Mouse (Mus musculus) embryonic stem cell, embryonic (primary cell): ENCODE results near the gene Gatad2b.

Experiments used
- CTCF ChIA-PET, 4 experiments: fragments of 300-600 bp in 2 of 4; fragments of 350-600 bp in 2 of 4; sonication (Branson Sonifier 250); formaldehyde crosslinking; loops; one replicate each; lab custom pipeline; 2022; ENCODE audit warnings: inconsistent platforms in 2 of 4; lab: Charles Lee
- POLR2A ChIA-PET, 4 experiments: fragments of 300-600 bp in 2 of 4; fragments of 350-600 bp in 2 of 4; sonication (Branson Sonifier 250); formaldehyde crosslinking; loops; one replicate each; lab custom pipeline; 2022; ENCODE audit warnings: antibody characterized with exemption in 4 of 4, inconsistent platforms in 1 of 4; lab: Charles Lee

Gatad2b gene

DNA sequence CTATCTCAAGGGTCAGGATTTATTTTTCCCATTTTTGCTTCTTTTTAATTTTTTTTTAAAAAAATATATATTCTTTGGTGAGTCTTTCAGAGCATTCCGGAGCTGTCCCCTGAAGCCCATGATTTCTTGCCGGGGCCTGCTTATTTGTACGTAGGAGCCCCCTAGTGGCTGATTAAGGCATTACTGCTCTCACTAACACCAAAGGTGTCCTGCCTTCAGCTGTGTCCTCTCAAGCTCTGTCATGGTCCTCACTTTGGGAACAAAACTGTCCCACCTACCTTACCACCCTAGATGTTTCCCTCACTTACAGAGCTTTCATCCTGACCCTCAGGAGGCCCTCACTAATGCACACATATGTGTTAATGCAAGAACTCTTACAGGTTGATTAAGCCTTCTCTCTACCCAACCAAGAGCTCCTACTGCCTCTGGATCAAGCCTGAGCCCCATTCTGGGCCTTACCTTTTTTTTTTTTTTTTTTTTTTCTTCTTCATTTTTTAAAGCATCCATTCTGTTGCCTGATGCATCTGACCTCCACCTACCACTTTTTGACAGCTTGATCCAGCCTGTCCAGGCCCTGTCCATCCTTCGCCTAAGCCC, 80.6 kb downstream of the Gatad2b start:
- ChIA-PET POLR2A (interaction anchor here (0.5 to 1.5 kb wide), 45 partner anchors 8 to 445 kb away, joined by 3 to 14 read pairs (median 4); partner anchors contain the start of genes Rab13 (in 3 of the 4), Rps27 (in 3 of the 4), Slc27a3 (in 3 of the 4) and Gatad2b (in 2 of the 4)), CTCF (interaction anchor here (0.5 to 1.5 kb wide), 94 partner anchors 8 to 1224 kb away, joined by 3 to 28 read pairs (median 4); partner anchors contain the start of genes Slc27a3 (in 3 of the 4), Gatad2b (in 2 of the 4), Ints3 (in 1 of the 4) and S100a7a (in 1 of the 4))

GRCm38 (mm10) chr3:90374368-90374767, 81.4 kb downstream of the Gatad2b start:
- CTCF ChIA-PET: interaction anchor here (0.6 to 1.5 kb wide), 7 partner anchors 14 to 260 kb away, joined by 4 to 28 read pairs (median 4); partner anchors contain the start of gene Slc27a3 (in 1 of the 4)
- POLR2A ChIA-PET: interaction anchor here (0.6 to 1.5 kb wide), 15 partner anchors 9 to 218 kb away, joined by 3 to 14 read pairs (median 5); partner anchors contain the start of genes Gatad2b (in 2 of the 4), Slc27a3 (in 2 of the 4) and S100a16 (in 1 of the 4)

DNA sequence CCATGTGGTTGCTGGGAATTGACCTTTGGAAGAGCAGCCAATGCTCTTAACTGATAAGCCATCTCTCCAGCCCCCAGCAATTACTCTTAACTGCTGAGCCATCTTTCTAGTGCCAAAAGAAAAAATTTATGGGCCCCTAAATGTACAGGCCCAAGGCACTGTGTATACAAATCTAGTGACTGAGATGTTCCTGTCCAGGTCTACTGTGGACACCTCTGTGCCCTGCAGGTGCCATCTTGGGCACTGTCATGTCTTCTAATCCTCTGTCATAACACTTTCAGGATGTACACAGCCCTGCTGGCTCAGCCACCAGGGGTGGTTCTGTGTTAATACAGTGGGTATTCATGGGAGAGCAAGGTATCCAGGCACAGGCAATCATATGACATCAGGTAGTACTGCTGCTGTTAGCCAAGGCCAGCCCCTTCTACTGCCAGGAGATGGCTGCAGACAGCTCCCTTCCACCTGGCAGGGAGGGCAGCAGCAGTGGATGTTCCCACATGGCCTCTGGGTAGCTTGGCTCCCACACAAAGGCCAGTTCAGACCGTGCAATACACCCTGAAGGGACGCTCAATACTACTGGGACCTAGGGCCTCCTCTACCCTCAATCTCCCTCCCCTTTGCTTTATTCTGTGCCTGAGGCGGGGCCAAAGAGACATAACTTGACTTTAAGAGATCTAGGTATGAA, 82.7 kb downstream of the Gatad2b start:
- ChIA-PET POLR2A (interaction anchor here in 3 of 4 experiments (0.6 to 4.0 kb wide), 5 partner anchors 9 to 92 kb away, joined by 3 to 29 read pairs (median 5); partner anchors contain the start of gene Slc27a3 (in 1 of the 3)), CTCF (interaction anchor here in 3 of 4 experiments (0.5 to 1.4 kb wide), 4 partner anchors 37 to 334 kb away, joined by 3 to 4 read pairs (median 4); no protein-coding TSS in a partner anchor)

GRCm38 (mm10) chr3:90376247-90376585, 83.2 kb downstream of the Gatad2b start:
- POLR2A ChIA-PET: interaction anchor here in 2 of 4 experiments (0.6 to 4.0 kb wide), 5 partner anchors 8 to 111 kb away, joined by 3 to 29 read pairs (median 5); partner anchors contain the start of genes Dennd4b (in 1 of the 2) and Slc27a3 (in 1 of the 2)

GRCm38 (mm10) chr3:90378496-90378895, 85.5 kb downstream of the Gatad2b start:
- ChIA-PET POLR2A (interaction anchor here in 3 of 4 experiments (0.6 to 4.0 kb wide), 12 partner anchors 11 to 165 kb away, joined by 3 to 29 read pairs (median 4); partner anchors contain the start of genes Slc27a3 (in 2 of the 3), Gatad2b (in 1 of the 3), Ilf2 (in 1 of the 3) and Rab13 (in 1 of the 3)), CTCF (interaction anchor here in 1 of 4 experiments (1.8 kb wide), 1 partner anchor 11 kb away, joined by 5 read pairs; the partner anchor contains the start of gene Slc27a3)

More at GRCm38 (mm10) chr3:90376247-90376585, 83.2 kb downstream of the Gatad2b start:
- CTCF ChIA-PET: interaction anchor here in 3 of 4 experiments (0.5 to 1.4 kb wide), 5 partner anchors 36 to 334 kb away, joined by 3 to 4 read pairs (median 3); no protein-coding TSS in a partner anchor

DNA sequence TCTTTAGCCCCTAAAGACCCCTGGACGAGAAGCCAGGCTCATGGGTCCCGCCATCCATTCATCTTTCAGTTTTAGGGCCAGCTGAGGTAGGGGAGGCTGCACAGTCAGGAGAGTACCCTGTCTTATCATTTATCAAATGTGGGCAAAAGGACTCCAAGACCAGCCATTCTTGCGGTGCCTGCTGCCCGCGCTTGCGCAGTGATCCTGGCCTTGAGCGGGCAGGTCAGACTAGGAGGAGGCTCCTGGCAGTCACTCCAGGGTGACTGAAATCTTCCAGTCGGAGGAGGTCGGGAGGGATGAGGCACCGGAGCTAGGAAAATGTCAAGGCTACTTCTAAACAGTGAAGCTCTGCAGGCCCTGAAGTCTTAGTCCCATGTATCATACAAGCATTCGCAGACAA, 88.7 kb downstream of the Gatad2b start:
- ChIA-PET POLR2A (interaction anchor here (0.5 to 2.2 kb wide), 12 partner anchors 8 to 222 kb away, joined by 3 to 8 read pairs (median 4); partner anchors contain the start of genes Slc27a3 (in 3 of the 4), Gatad2b (in 2 of the 4) and Snapin (in 1 of the 4)), CTCF (interaction anchor here in 1 of 4 experiments (1.1 to 1.2 kb wide), 2 partner anchors 8 to 31 kb away, joined by 3 read pairs; no protein-coding TSS in a partner anchor)

DNA sequence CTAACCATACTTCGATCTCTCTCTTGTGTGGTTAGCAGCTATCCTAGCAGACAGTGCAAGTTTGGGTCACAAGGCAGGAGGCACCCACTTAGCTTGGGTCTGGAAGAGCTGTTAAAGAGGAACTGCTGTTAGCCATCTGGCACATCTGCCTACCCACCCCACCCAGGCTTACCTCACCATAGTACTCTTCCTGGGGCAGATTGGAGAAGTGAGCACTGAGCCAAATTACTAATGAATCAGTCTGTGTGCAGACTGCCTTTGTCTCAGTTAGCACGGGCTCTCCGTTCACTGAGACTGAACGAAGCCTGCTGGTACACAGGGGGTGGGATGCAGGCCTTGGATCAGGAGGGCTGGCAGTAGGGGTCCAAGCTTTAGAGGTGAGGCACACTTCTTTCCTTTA, 90.7 kb downstream of the Gatad2b start:
- POLR2A ChIA-PET: interaction anchor here in 2 of 4 experiments (1.1 to 1.8 kb wide), 3 partner anchors 10 to 22 kb away, joined by 3 to 7 read pairs (median 5); no protein-coding TSS in a partner anchor

DNA sequence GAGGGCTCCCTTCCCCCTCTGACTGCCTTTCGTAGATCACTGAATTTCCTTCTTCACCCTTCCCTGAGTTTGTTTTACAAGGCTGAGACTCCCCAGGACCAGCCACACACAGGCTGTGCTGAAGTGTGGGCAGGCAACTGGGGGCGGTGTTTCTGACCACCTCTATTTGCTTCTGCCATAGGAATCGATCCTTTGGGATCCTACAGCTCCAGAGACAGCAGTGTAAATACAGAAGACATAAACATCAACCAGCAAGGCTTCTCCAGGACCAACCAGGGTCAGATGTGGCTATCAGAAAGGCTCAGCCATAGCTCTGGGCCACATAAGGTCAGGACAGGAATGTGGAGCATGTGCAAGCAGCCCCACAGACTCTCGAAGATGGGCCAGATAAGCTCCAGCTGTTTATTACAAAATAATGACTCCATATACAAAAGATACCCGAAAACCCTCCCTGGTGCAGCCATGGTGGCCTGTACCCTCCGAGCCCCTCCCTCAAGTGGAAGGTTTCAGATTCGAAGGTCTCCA, 91.9 kb downstream of the Gatad2b start:
- CTCF ChIA-PET: interaction anchor here (0.6 to 3.2 kb wide), 5 partner anchors 11 to 72 kb away, joined by 3 to 14 read pairs (median 4); no protein-coding TSS in a partner anchor
- POLR2A ChIA-PET: interaction anchor here in 3 of 4 experiments (0.6 to 1.9 kb wide), 13 partner anchors 9 to 177 kb away, joined by 3 to 10 read pairs (median 3); partner anchors contain the start of gene Ints3 (in 1 of the 3)

More for the DNA sequence above, 90.7 kb downstream of the Gatad2b start:
- CTCF ChIA-PET: interaction anchor here in 3 of 4 experiments (0.6 to 3.2 kb wide), 5 partner anchors 10 to 290 kb away, joined by 3 to 14 read pairs (median 3); no protein-coding TSS in a partner anchor

DNA sequence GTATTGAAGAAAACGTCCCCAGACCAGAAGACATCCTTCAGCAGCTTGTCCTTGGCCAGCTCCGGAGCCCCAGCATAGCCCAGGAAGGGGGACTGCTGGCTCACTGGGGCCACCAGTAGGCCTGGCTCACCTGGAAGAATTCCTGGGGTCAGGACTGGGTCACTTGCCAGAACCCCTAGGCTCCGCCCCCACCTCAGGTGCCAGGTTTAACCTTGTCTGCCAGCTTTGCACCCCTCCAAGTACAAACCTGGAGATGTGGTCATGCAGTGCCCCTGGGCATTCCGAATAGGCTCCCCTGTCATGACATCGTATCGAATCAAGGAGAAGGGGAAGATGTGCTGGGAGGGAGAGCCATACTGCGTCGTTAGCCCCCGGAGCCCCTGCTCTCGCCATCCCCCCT, 93.8 kb downstream of the Gatad2b start:
- POLR2A ChIA-PET: interaction anchor here in 2 of 4 experiments (0.7 to 6.5 kb wide), 11 partner anchors 9 to 121 kb away, joined by 3 to 29 read pairs (median 3); partner anchors contain the start of gene Ilf2 (in 1 of the 2)
- CTCF ChIA-PET: interaction anchor here in 1 of 4 experiments (1.4 kb wide), 1 partner anchor 15 kb away, joined by 3 read pairs; no protein-coding TSS in a partner anchor

DNA sequence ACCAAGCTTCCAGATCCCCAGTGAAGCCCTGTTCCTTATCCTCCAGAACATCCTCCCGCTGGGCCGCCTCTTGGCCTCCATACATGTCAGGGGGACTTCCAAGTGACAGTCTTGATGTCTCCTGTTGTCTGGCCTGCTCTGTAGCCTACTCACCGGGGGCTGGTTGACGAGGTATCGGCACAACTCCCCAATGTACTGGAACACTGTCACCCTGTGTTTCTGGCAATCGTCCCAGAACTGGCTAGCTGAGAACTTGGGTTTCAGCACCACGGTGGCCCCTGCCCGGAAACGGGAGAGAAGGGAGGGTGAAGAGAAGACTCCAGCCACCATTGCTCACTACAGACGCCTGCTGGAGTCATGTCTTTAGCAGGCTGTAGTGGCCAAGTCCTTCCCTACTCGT, 94.5 kb downstream of the Gatad2b start:
- POLR2A ChIA-PET: interaction anchor here in 2 of 4 experiments (0.7 to 6.5 kb wide), 8 partner anchors 10 to 122 kb away, joined by 3 to 29 read pairs (median 4); partner anchors contain the start of gene Ilf2 (in 1 of the 2)
- CTCF ChIA-PET: interaction anchor here in 1 of 4 experiments (1.4 kb wide), 1 partner anchor 16 kb away, joined by 3 read pairs; no protein-coding TSS in a partner anchor

GRCm38 (mm10) chr3:90388192-90388591, 95.2 kb downstream of the Gatad2b start:
- ChIA-PET CTCF (interaction anchor here in 3 of 4 experiments (0.6 to 2.9 kb wide), 11 partner anchors 8 to 402 kb away, joined by 3 to 19 read pairs (median 5); partner anchors contain the start of gene Snapin (in 1 of the 3)), POLR2A (interaction anchor here in 3 of 4 experiments (0.6 to 6.5 kb wide), 23 partner anchors 10 to 241 kb away, joined by 3 to 31 read pairs (median 10); partner anchors contain the start of genes Gatad2b (in 2 of the 3), Rab13 (in 2 of the 3), Rps27 (in 2 of the 3) and Snapin (in 2 of the 3))

GRCm38 (mm10) chr3:90388726-90389510, 95.9 kb downstream of the Gatad2b start:
- ChIA-PET CTCF (interaction anchor here (0.6 to 2.9 kb wide), 19 partner anchors 9 to 403 kb away, joined by 3 to 19 read pairs (median 4); partner anchors contain the start of genes Slc39a1 (in 1 of the 4) and Snapin (in 1 of the 4)), POLR2A (interaction anchor here (0.5 to 6.5 kb wide), 76 partner anchors 7 to 390 kb away, joined by 3 to 31 read pairs (median 5); partner anchors contain the start of genes Ints3 (in 3 of the 4), Snapin (in 3 of the 4), Gatad2b (in 2 of the 4) and Hax1 (in 2 of the 4))

DNA sequence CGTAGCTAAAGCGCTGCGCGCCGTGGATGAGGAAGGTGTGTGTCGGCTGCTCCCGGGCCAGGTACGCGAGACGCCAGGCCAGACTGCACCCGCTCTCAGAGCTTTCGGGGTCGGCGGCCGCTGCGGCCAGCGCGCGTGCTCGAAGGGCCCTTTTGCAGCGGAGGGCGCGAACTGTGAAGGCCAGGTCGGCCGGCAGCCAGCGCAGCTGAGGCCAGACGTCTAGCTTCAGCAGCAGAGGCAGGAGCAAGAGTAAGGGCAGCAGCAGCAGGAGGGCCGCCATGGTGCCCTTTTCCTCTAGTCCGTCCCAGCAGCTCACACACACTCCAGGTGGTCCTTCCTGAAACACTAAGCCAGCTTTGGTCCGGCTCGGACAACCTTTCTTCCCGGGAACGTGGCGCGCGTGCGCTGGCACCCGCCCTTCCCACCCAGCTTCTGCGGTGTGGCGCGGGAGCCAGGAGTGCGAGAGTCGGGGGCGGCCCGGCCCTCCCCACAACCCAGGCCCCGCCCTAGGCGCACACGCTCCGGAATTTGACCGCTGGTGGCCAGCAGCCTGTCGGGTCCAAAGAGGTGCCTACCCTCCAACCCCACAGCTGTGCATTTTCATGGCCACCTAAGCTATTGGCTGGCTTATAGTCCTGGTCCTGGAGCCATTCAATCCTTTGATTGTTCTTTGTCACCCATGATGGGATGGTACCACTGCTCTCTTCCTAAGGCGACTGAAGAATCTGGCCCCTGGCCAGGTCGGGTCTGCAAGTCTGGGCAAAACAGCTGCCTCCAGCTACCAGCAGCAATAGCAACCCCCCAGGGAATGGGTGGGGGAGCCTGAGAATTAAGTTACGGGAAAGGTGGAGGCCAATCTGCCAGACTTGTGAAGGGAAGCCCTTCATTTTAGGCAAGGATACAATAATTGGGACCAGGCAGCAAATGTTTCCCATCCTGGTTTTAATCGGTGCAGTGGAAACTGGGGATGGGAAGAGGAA, 96.8 kb downstream of the Gatad2b start, which contains the start of gene Slc27a3:
Gene Slc27a3, minus strand, starts transcription at position 428 of the 980 bp plus-strand sequence.
- POLR2A ChIA-PET: interaction anchor here (0.5 to 6.5 kb wide), 80 partner anchors 8 to 391 kb away, joined by 3 to 31 read pairs (median 5); partner anchors contain the start of genes Ints3 (in 3 of the 4), Snapin (in 3 of the 4), Dennd4b (in 2 of the 4) and Gatad2b (in 2 of the 4)

GRCm38 (mm10) chr3:90391004-90391403, 98.0 kb downstream of the Gatad2b start:
- ChIA-PET POLR2A (interaction anchor here in 3 of 4 experiments (0.7 to 6.5 kb wide), 31 partner anchors 8 to 180 kb away, joined by 3 to 31 read pairs (median 8); partner anchors contain the start of genes Dennd4b (in 2 of the 3), Snapin (in 2 of the 3), Chtop (in 1 of the 3) and Ints3 (in 1 of the 3)), CTCF (interaction anchor here in 3 of 4 experiments (0.6 to 2.9 kb wide), 5 partner anchors 17 to 68 kb away, joined by 3 to 19 read pairs (median 4); no protein-coding TSS in a partner anchor)

More for the DNA sequence above, 96.8 kb downstream of the Gatad2b start, which contains the start of gene Slc27a3:
- CTCF ChIA-PET: interaction anchor here (0.6 to 2.9 kb wide), 23 partner anchors 10 to 364 kb away, joined by 3 to 19 read pairs (median 4); partner anchors contain the start of genes Slc39a1 (in 1 of the 4) and Snapin (in 1 of the 4)
